Mouse (Mus musculus) testis, adult 2 months (tissue): ENCODE data around the gene Krtap17-1. TPM values are rescaled to one million over a fixed set of nuclear protein-coding genes. Genes with fewer than 3 reads are reported as not detected.

Source experiments
- H3K27ac ChIP-seq: fragments of 200-500 bp; 2 replicates; pipeline ENCODE4 v1.5.1; 2012; ENCODE audit warnings: low read depth, low read length; ENCODE audit not compliant: control insufficient read depth, insufficient read depth
- H3K27me3 ChIP-seq: fragments of 200-500 bp; 2 replicates; pipeline ENCODE4 v1.6.1; 2012; ENCODE audit warnings: mild to moderate bottlenecking, low read length, moderate library complexity; ENCODE audit not compliant: control insufficient read depth, insufficient read depth
- H3K36me3 ChIP-seq: fragments of 200-500 bp; 2 replicates; pipeline ENCODE4 v1.6.1; 2012; ENCODE audit warnings: mild to moderate bottlenecking, low read length; ENCODE audit not compliant: control insufficient read depth, insufficient read depth
- H3K4me1 ChIP-seq: fragments of 200-500 bp; 2 replicates; pipeline ENCODE4 v1.6.1; 2012; ENCODE audit warnings: low read length; ENCODE audit not compliant: control insufficient read depth, insufficient read depth
- H3K4me3 ChIP-seq: fragments of 200-500 bp; 2 replicates; pipeline ENCODE4 v1.5.1; 2012; ENCODE audit warnings: low read depth, mild to moderate bottlenecking, low read length, moderate library complexity, mixed read lengths; ENCODE audit not compliant: control insufficient read depth
- CTCF ChIP-seq: fragments of 200-500 bp; IDR thresholded peaks from 2 replicates; pipeline ENCODE4 v1.5.1; 2012; ENCODE audit warnings: low read depth, mild to moderate bottlenecking, inconsistent platforms, low read length, moderate library complexity; ENCODE audit not compliant: control insufficient read depth, insufficient read depth, insufficient replicate concordance
- POLR2A ChIP-seq: fragments of 200-500 bp; IDR thresholded peaks from 2 replicates; pipeline ENCODE4 v1.6.1; 2012; ENCODE audit warnings: low read depth, mild to moderate bottlenecking, inconsistent platforms, low read length, moderate library complexity; ENCODE audit not compliant: control insufficient read depth
- polyA plus RNA-seq: library from polyadenylated mRNA; depleted of rRNA; stranded (reverse); fragments of >200 nt; gene quantifications from 2 replicates; pipeline ENCODE4 v1.2.3, GENCODE M21; 2012

Krtap17-1 gene
- polyA plus RNA-seq, 1 experiment, result 2.0 TPM

DNA sequence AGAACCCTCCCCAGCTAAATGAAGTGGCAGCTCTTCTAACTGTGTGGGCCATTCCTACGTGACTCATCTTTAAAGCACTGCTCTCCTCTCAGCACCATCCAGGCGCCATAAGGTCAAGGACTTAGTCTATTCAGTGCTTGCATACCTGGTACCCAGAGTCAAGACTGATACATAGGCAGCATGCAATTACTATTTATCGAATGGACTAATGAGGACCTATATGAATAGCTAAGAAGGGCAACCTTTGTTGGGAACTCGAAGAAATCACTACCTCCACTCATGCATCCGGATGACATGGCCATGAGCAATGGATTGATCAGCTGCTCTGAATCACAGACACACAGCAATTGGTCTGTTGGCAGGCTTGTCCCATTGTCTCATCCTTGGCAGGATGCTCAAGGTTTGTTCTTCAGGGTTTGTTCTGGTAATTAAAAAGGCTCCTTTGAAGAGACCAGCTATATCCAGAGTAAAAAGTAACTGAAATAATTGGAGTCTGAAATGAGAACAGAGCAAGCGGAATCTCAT, 3.9 kb downstream of the Krtap17-1 start:
- H3K27ac ChIP-seq, result no peak overlapping the region
- H3K27me3 ChIP-seq, result no peaks in the 10 kb centered on the region
- TF ChIP-seq CTCF (no peak), POLR2A (no peak)
- no peaks in the 10 kb centered on the region for H3K36me3 ChIP-seq
- peaks cover 2% of the 10 kb centered on the region; the same call in 1 of the 2 replicates for H3K4me1 ChIP-seq
- no peak overlapping the region for H3K4me3 ChIP-seq

DNA sequence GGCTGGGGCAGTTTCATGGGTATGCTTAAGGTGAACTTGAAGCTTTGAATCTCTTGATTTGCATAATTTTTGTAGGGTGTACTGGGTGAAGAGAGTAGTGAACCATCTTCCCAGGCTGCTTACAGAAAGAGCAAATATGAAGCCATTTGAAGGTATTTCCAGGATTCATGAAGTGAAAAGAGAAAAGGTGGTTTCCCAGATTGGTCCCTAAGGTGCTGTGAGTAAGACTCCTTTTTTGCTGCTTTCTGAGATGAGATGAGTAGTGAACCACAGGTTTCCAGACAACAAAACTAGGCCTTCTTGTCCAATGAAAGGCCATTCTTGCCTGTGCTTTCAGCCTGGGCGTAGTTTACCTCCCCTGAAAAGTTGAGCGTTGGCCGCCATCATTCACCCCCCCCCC, 5.3 kb downstream of the Krtap17-1 start:
- no peaks in the 10 kb centered on the region for H3K27me3 ChIP-seq

DNA sequence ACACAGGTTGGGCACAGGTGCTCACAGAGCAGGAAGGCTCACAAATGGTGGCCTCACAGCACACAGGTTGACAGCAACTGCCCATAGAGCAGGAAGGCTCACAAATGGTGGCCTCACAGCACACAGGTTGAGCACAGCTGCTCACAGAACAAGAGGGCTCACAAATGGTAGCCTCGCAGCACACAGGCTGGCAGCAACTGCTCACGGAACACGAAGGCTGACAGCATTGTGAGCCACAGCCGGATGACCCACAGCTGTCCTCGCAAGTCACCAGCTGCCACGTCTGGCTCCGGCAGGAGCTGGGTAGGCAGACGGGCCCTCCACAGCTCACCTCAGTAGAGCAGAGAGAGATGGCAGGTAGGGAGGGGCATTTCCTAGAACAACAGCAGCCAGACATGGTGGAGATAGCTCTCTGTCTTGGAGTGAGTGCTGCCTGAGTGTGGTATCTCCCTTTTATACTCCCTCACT, 7.6 kb downstream of the Krtap17-1 start, which contains the start of gene Krtap16-1:
Krtap16-1 (minus strand) TSS at position 418 of the 468 bp plus-strand sequence.
- Histone ChIP-seq H3K4me3 (no peak within 1 kb of the TSS), H3K4me1 (no peaks in the 10 kb centered on the region), H3K27ac (no peak within 1 kb of the TSS), H3K36me3 (no peaks in the 10 kb centered on the region), H3K27me3 (no peaks in the 10 kb centered on the region)
- TF ChIP-seq CTCF (no peak), POLR2A (no peak)

More for the DNA sequence above, 5.3 kb downstream of the Krtap17-1 start:
- Histone ChIP-seq H3K4me1 (peaks cover 2% of the 10 kb centered on the region; the same call in 1 of the 2 replicates), H3K4me3 (no peak overlapping the region), H3K36me3 (no peaks in the 10 kb centered on the region), H3K27ac (no peak overlapping the region)
- TF ChIP-seq POLR2A, result no peak
- no peak for TF ChIP-seq CTCF

DNA sequence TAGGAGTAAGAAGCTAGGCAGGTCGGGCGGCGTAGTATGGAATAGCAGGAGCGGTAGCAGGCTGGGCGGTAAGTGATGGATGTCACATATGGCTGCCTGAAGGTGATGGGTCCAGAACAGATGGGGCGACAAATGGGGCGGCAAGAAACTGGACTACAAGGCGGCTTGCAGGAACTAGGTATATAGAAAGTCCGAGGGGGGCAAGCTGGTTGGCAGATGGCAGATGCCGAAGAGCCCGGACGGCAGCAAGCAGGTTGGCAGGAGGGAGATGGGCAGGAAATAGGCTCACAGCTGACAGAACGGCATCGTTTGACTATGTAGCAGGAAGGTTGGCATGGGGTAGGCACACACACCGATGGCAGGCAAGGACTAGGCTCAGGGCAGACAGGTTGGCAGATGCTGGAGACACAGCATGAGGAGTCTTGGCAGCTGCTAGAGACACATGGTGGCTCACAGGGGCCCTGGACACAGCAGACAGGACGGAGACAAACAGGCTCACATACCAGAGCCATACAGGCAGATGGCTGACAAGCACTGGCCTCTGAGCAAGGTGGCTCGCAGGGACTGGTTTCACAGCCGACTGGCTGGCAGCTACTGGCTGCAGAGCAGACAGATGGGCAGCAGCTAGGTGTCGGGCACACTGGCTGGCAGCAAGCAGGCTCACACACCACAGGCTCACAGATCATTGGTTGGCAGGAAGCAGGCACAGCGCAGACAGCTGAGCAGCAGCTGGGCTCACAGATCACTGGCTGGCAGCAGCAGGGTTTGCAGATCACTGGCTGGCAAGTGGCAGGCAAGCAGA, 8.3 kb downstream of the Krtap17-1 start:
- H3K27ac ChIP-seq, result no peak overlapping the region
- no peak for TF ChIP-seq CTCF
- TF ChIP-seq POLR2A, result no peak
- H3K4me1 ChIP-seq, result no peaks in the 10 kb centered on the region
- H3K27me3 ChIP-seq, result no peaks in the 10 kb centered on the region
- H3K36me3 ChIP-seq, result no peaks in the 10 kb centered on the region
- H3K4me3 ChIP-seq, result no peak overlapping the region

DNA sequence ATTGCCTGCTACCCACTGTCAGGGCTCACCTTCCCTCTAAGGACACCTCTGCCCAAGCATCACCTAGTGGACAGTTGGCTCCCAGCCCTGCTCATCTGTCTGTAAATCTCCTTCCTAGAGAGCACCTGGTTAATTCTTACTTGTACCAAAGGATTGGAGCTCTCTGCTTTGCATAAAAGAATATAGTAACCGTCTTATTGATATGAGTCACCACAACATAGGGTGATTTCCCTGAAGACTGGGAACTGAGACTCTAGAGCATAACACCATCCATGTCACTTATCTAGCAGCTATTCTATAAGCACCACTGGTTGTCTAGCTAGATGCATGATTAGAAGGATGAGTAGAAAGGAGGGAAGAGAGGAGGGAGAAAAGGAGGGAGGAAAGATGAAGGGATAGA, 10.4 kb downstream of the Krtap17-1 start:
- no peaks in the 10 kb centered on the region for H3K27me3 ChIP-seq
- H3K36me3 ChIP-seq, result no peaks in the 10 kb centered on the region
- H3K27ac ChIP-seq, result no peak overlapping the region
- H3K4me1 ChIP-seq, result no peaks in the 10 kb centered on the region
- no peak overlapping the region for H3K4me3 ChIP-seq
- TF ChIP-seq POLR2A, result no peak
- no peak for TF ChIP-seq CTCF

DNA sequence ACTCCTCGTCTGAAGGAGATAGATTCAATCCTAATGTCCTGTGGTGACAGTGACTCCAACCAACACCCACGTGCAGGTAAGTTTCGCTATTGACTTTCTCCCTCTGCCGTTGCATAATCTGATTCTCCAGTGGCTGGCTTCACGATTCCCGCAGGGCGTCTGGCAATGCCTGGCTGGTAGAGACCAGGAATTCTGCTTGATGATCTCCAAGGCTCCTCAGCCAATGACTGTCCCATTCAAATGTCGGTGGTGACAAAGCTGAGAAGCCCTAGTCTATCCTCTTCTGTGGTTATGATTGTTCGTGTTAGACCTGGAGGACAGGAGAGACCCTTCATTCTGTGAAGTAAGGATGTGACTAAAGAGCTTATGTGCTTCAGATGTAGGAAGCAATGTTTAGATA, 11.1 kb downstream of the Krtap17-1 start:
- TF ChIP-seq CTCF (no peak), POLR2A (no peak)
- H3K4me1 ChIP-seq, result no peaks in the 10 kb centered on the region
- no peak overlapping the region for H3K4me3 ChIP-seq
- no peaks in the 10 kb centered on the region for H3K36me3 ChIP-seq
- no peak overlapping the region for H3K27ac ChIP-seq
- H3K27me3 ChIP-seq, result no peaks in the 10 kb centered on the region

DNA sequence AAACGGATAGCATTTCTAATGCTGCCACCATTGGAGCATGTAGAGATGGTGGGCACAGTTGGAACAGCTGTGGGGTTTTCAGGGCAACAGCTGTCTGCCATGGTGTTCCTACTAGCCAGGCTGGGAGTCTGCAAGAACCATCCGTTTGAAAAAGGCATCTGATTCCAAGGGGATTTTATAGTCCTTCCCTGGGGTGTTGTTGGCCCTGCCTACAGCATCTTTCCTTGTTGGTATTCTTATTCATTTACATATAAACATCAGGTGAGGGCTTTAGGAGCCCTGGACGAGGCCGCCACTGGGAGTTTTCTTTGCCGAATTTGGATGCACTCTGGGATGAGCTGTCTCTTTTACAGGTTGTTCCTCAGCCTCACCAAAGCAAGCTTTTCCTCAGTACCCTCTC, 14.8 kb downstream of the Krtap17-1 start, which contains the start of gene Krtap29-1:
Krtap29-1 (minus strand) TSS at position 101 of the 400 bp plus-strand sequence.
- H3K27ac ChIP-seq, result no peak within 1 kb of the TSS
- TF ChIP-seq CTCF (no peak), POLR2A (no peak)
- H3K4me1 ChIP-seq, result no peaks in the 10 kb centered on the region
- no peaks in the 10 kb centered on the region for H3K36me3 ChIP-seq
- H3K4me3 ChIP-seq, result no peak within 1 kb of the TSS
- H3K27me3 ChIP-seq, result no peaks in the 10 kb centered on the region
